In genomic region chr4:148885921-148886540, GRCm38 (mm10) we compare ENCODE assay signal across 14 mouse cellular contexts.
A peak's percentile ranks its signal among the peaks of the same experiment; 100 is the strongest.
DNase-seq lines count a peak whose midpoint lies in the region; ATAC-seq and TF ChIP-seq lines count a peak whose summit lies in the region.
"Had no signal": no experiment of that assay in that cellular context is flagged by ENCODE, and none has a peak within 500 bp of the region (broad histone marks: within the 10 kb centered on the region; RNA-seq: fewer than 3 reads in every experiment).

No protein-coding gene starts in this region.

- H3K4me2 ChIP-seq in intestine, embryonic 15.5 days (replicated peaks), result no peak overlapping the region
- H3K4me2 ChIP-seq in intestine, embryonic 16.5 days (ENCODE audit: low read depth, low read length), result no peak overlapping the region
- no peak overlapping the region for H3K4me2 ChIP-seq in hindbrain, embryonic 14.5 days (replicated peaks)
- H3K4me2 ChIP-seq in neural tube, embryonic 13.5 days, result no peak overlapping the region

- DNase-seq in forebrain, embryonic 10.5 days (ENCODE audit: extremely low spot score, low spot score), result no peak
- DNase-seq in hindbrain, embryonic 14.5 days (ENCODE audit: low spot score), result no peak
- DNase-seq in lung, adult 2 months, result no peak
- no peak for DNase-seq in MN1 (ENCODE audit: low spot score)
- DNase-seq: adrenal gland, postnatal 10 days; cerebellum, adult 8-10 months; gastrocnemius, postnatal 25 days; liver, postnatal 0 days; thymus, postnatal 14 days had no signal

- no peak overlapping the region for H3K9ac ChIP-seq in intestine, embryonic 15.5 days
- no peak overlapping the region for H3K9ac ChIP-seq in intestine, embryonic 16.5 days (ENCODE audit: low read depth, low read length)
- H3K9ac ChIP-seq in hindbrain, embryonic 14.5 days, result no peak overlapping the region
- H3K9ac ChIP-seq in neural tube, embryonic 13.5 days, result 0 out of 2 replicates have a peak overlapping the region, but pooled peaks have one; percentile 17
- H3K9ac ChIP-seq: liver, postnatal 0 days had no signal

- no peaks in the 10 kb centered on the region for H3K9me3 ChIP-seq in intestine, embryonic 15.5 days
- H3K9me3 ChIP-seq in intestine, embryonic 16.5 days (ENCODE audit: control insufficient read depth, low read length), result no peaks in the 10 kb centered on the region
- H3K9me3 ChIP-seq in forebrain, embryonic 10.5 days, result no peaks in the 10 kb centered on the region
- H3K9me3 ChIP-seq in hindbrain, embryonic 14.5 days (ENCODE audit: control insufficient read depth, low read length), result no peaks in the 10 kb centered on the region
- H3K9me3 ChIP-seq in neural tube, embryonic 13.5 days, result no peaks in the 10 kb centered on the region

- TF ChIP-seq POLR2A in lung, adult 2 months (IDR thresholded peaks at IDR 0.05; ENCODE audit: borderline replicate concordance, extremely low read depth, low read depth, low read length), result no peak

- ATAC-seq in intestine, embryonic 15.5 days, result no peak
- ATAC-seq in intestine, embryonic 16.5 days, result no peak
- ATAC-seq in hindbrain, embryonic 14.5 days (ENCODE audit: low FRiP score), result peak; percentile 56; the same call in 1 of the 2 replicates
- ATAC-seq in neural tube, embryonic 13.5 days (ENCODE audit: low read depth), result peak; percentile 41
- ATAC-seq in inflammation-experienced regulatory T-cells, adult 6 months, result no peak
- ATAC-seq: liver, postnatal 0 days had no signal

- peaks cover 13% of the 10 kb centered on the region for H3K4me1 ChIP-seq in intestine, embryonic 15.5 days (replicated peaks)
- H3K4me1 ChIP-seq in intestine, embryonic 16.5 days (ENCODE audit: control insufficient read depth, insufficient read depth, low read length), result peaks cover 15% of the 10 kb centered on the region
- peaks cover 95% of the 10 kb centered on the region for H3K4me1 ChIP-seq in forebrain, embryonic 10.5 days
- H3K4me1 ChIP-seq in hindbrain, embryonic 14.5 days (replicated peaks; ENCODE audit: control insufficient read depth, insufficient read depth, low read length), result peaks cover 34% of the 10 kb centered on the region
- H3K4me1 ChIP-seq in neural tube, embryonic 13.5 days (replicated peaks), result peaks cover 79% of the 10 kb centered on the region
- no peaks in the 10 kb centered on the region for H3K4me1 ChIP-seq in lung, adult 2 months (ENCODE audit: control insufficient read depth, insufficient read depth, low read length)

- WGBS in intestine, embryonic 15.5 days, result 58% methylated on average over 9 of the region's 9 CpGs
- 53% methylated on average over 9 of the region's 9 CpGs for WGBS in intestine, embryonic 16.5 days
- WGBS in forebrain, embryonic 10.5 days, result 31% methylated on average over 9 of the region's 9 CpGs
- WGBS in hindbrain, embryonic 14.5 days, result 20% methylated on average over 9 of the region's 9 CpGs
- WGBS in neural tube, embryonic 13.5 days, result 30% methylated on average over 9 of the region's 9 CpGs
- WGBS in lung, adult 2 months, result 66% methylated on average over 9 of the region's 9 CpGs

- H3K4me3 ChIP-seq in intestine, embryonic 15.5 days (replicated peaks), result no peak overlapping the region
- H3K4me3 ChIP-seq in intestine, embryonic 16.5 days (ENCODE audit: low read length), result no peak overlapping the region
- H3K4me3 ChIP-seq in forebrain, embryonic 10.5 days, result peak overlapping the region; percentile 7; the same call in 1 of the 2 replicates
- no peak overlapping the region for H3K4me3 ChIP-seq in hindbrain, embryonic 14.5 days (replicated peaks; ENCODE audit: low read length)
- no peak overlapping the region for H3K4me3 ChIP-seq in neural tube, embryonic 13.5 days
- H3K4me3 ChIP-seq in lung, adult 2 months (replicated peaks; ENCODE audit: extremely low read depth, low read depth, low read length), result no peak overlapping the region
- H3K4me3 ChIP-seq: erythroblast, embryonic 14.5 days had no signal

- H3K27ac ChIP-seq in intestine, embryonic 15.5 days, result 0 out of 2 replicates have a peak overlapping the region, but pooled peaks have one; percentile 64
- H3K27ac ChIP-seq in intestine, embryonic 16.5 days (ENCODE audit: low read length), result no peak overlapping the region
- H3K27ac ChIP-seq in forebrain, embryonic 10.5 days, result peak overlapping the region; percentile 79
- no peak overlapping the region for H3K27ac ChIP-seq in hindbrain, embryonic 14.5 days
- H3K27ac ChIP-seq in neural tube, embryonic 13.5 days (replicated peaks), result peak overlapping the region; percentile 49

- peaks cover 16% of the 10 kb centered on the region for H3K27me3 ChIP-seq in intestine, embryonic 15.5 days (replicated peaks)
- peaks cover 2% of the 10 kb centered on the region; the same call in 1 of the 2 replicates for H3K27me3 ChIP-seq in intestine, embryonic 16.5 days (replicated peaks; ENCODE audit: control insufficient read depth, insufficient read depth, low read length)
- H3K27me3 ChIP-seq in forebrain, embryonic 10.5 days (ENCODE audit: poor library complexity, severe bottlenecking), result peaks cover 98% of the 10 kb centered on the region
- peaks cover 74% of the 10 kb centered on the region for H3K27me3 ChIP-seq in hindbrain, embryonic 14.5 days (ENCODE audit: control insufficient read depth, insufficient read depth, low read length)
- peaks cover 93% of the 10 kb centered on the region for H3K27me3 ChIP-seq in neural tube, embryonic 13.5 days

- H3K36me3 ChIP-seq in intestine, embryonic 15.5 days, result no peaks in the 10 kb centered on the region
- no peaks in the 10 kb centered on the region for H3K36me3 ChIP-seq in intestine, embryonic 16.5 days (ENCODE audit: control insufficient read depth, insufficient read depth, low read length)
- H3K36me3 ChIP-seq in forebrain, embryonic 10.5 days (replicated peaks), result no peaks in the 10 kb centered on the region
- H3K36me3 ChIP-seq in hindbrain, embryonic 14.5 days (replicated peaks; ENCODE audit: control insufficient read depth, insufficient read depth), result no peaks in the 10 kb centered on the region
- no peaks in the 10 kb centered on the region for H3K36me3 ChIP-seq in neural tube, embryonic 13.5 days

- TF ChIP-seq CTCF in lung, adult 2 months (IDR thresholded peaks at IDR 0.05; ENCODE audit: insufficient read depth, low read length), result no peak

Comparison
In these comparisons a context has a peak if more than half of its experiments do, and no peak if none do; other contexts are left out.
1. H3K27ac ChIP-seq: peak in intestine, embryonic 15.5 days (single experiment), forebrain, embryonic 10.5 days (single experiment) and neural tube, embryonic 13.5 days (single experiment); none in intestine, embryonic 16.5 days (single experiment) and hindbrain, embryonic 14.5 days (single experiment).
2. ATAC-seq: peak in hindbrain, embryonic 14.5 days (single experiment) and neural tube, embryonic 13.5 days (single experiment); none in intestine, embryonic 15.5 days (single experiment), intestine, embryonic 16.5 days (single experiment) and inflammation-experienced regulatory T-cells, adult 6 months (single experiment).